Mouse (Mus musculus) adrenal gland, postnatal 25 days (tissue): ENCODE measurements around the gene Fzd7. TPM values are rescaled to one million over a fixed set of nuclear protein-coding genes. Genes with fewer than 3 reads are reported as not detected.

Experiments used
- DNase-seq: peaks from one replicate; pipeline ENCODE4 v3.0.0; 2021; ENCODE audit warnings: mixed read lengths
- total RNA-seq: library from RNA; stranded (reverse); gene quantifications from 2 replicates; pipeline ENCODE4 v1.2.3, GENCODE M21; 2021

The Fzd7 gene
- total RNA-seq, 1 experiment from 2014 or later, result 17.9 TPM

DNA sequence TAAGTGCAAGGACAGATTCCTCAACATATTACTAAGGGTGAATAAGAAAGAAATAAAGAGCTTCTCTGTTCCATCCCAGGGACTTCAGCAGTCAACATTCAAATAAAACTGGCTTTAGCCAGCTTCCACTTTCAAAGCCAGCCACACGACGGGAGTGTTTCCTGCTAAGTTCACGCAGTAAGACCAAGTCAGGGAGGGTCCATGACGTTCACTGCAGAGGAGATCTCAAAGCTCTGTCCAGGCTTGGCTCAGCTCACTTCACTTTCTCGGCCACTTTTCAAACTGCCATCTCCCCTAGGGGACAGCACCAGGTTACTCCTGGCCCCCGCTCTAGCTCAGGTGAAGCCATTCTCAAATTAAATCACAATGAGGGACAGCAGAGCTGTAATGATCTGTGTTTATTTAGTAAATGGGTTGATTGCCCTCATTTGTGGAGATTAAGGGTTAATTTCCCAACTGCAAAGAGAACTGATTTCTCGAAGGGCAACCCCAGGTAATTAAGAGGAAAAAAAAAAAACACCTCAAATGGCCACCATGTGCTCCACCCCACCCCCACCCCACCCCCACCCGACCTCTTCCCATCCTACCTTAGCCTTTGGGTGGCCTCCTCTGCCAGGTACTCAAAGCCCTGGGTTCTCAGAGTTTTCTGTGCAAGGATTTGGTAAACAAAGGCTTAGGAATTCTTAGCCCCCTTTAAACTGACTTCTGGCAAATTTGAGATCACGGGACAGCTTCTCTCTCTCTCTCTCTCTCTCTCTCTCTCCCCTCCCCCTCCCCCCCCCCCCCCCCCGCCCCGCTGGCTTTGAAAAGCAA is 9.7 kb upstream of the Fzd7 start:
- no peak for DNase-seq

DNA sequence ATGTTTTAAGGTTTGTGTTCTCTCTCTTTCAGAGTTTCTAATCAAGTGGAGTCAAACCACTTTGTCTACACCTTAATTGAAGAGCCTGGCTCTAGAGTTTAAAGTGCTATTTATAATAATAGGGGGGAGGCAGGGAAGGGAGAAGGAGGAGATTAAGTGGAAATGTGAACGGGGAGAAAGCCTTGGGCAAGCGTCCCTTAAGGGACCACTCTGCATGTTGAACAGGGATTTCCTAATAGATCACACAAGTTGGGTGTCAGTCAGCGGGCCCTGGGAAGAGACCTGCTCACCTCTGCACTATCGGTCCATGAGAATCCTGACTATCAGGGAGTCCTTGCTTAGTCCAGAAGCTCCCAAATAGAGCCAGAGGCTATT is 9.1 kb upstream of the Fzd7 start:
- no peak for DNase-seq

DNA sequence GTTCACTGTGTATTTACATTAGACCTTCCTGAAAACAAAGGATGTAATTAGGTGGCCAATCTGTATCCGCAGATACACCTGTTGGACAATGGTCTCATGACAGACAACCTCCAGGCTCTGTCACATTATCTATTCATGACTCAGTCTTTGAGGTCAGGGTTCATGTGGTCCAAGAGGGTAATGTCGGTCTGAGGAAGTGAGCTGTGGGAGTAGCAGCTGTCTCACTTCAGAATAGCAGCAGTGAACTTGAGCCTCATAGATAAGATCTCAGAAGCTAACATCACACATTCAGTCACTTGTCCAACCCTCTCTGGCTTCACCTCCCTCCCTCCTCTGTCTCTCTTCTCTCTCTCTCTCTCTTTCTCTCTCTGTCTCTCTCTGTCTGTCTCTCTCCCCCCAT is 6.6 kb upstream of the Fzd7 start:
- no peak for DNase-seq

DNA sequence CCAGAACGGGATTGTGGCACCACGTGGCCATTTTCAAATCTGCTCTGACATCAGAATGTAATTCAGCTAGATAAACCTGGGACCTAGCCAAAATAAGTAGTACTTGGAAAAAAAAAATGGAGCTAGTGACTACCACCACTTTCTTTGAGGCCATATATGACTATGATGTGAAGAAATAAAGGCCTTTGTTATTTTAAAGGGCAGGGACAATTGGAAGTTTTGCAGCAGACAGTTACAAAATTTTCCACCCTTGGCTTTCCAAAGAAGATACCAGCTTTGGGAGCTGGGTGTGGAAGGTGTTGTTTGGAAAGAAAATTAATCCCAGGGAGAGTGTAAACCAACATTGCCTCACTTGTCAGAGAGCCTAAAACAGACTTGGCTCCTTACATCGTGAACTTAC is 3.3 kb upstream of the Fzd7 start:
- DNase-seq, result no peak

DNA sequence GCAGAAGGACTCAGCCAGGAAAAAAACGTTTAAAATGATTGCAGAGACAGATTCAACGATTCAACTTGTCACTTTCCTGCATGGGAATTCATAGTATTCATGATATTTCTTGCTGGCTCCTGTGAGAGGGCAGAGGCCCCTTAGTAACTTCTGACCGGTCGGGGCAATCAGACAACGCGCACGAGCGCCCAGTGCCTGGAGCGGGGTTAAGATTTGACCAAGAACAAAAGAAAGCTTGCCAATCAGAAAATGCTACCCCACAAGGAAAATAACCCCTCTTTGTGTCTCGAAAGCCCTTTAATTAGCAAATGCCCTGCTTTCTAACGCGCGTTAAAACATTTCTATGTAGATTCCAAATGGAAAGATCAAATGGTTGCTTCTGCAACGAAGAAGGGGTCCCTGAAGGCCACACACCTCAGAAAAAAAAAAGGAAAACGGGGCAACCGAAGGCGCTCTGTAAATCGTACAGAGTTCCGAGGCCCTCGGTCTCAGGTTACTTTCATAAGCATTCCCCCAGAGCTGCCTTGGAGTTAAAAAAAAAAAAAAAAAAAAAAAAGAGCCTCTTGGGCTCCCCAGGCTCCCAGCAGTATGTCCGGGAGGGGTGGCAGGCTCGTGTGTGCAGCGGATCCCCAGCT is 1.3 kb upstream of the Fzd7 start:
- no peak for DNase-seq

DNA sequence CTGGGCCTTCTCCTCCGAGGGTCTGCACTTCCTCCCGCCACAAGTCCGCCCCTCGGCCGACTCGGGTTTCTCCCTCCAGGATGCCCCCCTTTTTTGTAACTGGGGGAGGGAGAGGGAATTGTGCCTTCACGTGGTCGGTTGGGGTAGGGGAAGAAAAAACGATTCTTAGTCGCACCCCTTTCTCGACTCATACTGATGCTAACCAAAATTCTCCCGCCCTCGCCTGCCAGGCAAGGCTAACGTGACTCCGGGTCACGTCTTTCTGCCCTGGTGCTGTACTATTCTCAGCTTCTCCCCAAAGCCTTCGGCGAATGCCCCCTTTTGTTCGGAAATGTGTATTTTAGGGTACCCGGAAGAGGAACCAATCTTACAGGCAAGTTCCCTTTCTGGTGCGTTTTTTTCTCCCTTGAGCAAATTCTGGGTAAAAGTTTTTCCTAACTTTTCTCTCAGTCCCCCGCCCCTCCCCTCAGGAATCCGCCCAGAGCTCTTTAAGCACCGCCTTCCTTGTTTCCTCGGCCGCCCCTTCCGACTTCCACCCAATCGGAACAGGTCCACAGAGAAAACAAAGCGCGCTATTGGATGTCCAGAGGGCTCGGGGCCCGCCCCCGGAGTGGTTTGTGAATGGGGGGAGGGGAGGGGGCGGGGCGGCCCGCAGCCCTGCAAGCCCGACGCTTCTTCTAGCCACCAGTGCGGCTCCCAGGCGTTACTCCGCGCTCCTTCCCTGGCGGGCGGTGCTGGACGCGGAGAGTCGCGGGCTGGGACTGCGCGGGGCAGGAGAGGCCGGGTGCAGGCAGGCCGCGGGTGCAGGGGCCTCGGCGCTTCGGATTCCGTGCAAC is 550 bp upstream of the Fzd7 start:
- peak; percentile 91 for DNase-seq

DNA sequence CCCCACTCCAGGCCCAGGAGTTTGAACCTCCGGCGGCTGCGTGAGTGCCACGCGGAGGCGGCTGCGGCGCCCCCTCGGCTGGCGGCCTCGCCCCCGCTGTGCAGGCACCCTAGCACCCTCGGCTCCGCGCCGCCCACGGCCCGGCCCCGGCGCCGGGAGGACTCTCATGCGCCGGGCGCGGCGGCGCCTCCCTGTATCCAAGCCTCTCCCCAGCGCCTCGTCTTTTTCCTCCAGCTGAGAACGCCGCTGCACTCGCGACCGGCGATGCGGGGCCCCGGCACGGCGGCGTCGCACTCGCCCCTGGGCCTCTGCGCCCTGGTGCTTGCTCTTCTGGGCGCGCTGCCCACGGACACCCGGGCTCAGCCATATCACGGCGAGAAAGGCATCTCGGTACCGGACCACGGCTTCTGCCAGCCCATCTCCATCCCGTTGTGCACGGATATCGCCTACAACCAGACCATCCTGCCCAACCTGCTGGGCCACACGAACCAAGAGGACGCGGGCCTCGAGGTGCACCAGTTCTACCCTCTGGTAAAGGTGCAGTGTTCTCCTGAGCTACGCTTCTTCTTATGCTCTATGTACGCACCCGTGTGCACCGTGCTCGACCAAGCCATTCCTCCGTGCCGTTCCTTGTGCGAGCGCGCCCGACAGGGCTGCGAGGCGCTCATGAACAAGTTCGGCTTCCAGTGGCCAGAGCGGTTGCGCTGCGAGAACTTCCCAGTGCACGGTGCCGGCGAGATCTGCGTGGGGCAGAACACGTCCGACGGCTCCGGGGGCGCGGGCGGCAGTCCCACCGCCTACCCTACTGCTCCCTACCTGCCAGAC is 684 bp downstream of the Fzd7 start:
- DNase-seq, result peak; percentile 55

DNA sequence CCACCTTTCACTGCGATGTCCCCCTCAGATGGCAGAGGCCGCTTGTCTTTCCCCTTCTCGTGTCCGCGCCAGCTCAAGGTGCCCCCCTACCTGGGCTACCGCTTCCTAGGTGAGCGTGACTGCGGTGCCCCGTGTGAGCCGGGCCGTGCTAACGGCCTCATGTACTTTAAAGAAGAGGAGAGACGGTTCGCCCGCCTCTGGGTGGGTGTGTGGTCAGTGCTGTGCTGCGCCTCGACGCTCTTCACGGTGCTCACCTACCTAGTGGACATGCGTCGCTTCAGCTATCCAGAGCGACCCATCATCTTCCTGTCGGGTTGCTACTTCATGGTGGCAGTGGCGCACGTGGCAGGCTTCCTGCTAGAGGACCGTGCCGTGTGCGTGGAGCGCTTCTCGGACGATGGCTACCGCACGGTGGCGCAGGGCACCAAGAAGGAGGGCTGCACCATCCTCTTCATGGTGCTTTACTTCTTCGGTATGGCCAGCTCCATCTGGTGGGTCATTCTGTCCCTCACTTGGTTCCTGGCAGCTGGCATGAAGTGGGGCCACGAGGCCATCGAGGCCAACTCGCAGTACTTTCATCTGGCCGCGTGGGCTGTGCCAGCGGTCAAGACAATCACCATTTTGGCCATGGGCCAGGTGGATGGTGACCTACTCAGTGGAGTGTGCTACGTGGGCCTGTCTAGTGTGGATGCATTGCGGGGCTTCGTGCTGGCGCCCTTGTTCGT is 1.5 kb downstream of the Fzd7 start:
- DNase-seq, result peak; percentile 81

DNA sequence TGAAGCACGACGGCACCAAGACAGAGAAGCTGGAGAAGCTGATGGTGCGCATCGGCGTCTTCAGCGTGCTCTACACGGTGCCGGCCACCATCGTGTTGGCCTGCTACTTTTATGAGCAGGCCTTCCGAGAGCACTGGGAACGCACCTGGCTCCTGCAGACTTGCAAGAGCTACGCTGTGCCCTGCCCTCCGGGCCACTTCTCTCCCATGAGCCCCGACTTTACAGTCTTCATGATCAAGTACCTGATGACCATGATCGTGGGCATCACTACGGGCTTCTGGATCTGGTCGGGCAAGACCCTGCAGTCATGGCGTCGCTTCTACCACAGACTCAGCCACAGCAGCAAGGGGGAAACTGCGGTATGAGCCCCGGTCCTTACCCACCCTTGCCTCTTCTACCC is 2.1 kb downstream of the Fzd7 start:
- no peak for DNase-seq

DNA sequence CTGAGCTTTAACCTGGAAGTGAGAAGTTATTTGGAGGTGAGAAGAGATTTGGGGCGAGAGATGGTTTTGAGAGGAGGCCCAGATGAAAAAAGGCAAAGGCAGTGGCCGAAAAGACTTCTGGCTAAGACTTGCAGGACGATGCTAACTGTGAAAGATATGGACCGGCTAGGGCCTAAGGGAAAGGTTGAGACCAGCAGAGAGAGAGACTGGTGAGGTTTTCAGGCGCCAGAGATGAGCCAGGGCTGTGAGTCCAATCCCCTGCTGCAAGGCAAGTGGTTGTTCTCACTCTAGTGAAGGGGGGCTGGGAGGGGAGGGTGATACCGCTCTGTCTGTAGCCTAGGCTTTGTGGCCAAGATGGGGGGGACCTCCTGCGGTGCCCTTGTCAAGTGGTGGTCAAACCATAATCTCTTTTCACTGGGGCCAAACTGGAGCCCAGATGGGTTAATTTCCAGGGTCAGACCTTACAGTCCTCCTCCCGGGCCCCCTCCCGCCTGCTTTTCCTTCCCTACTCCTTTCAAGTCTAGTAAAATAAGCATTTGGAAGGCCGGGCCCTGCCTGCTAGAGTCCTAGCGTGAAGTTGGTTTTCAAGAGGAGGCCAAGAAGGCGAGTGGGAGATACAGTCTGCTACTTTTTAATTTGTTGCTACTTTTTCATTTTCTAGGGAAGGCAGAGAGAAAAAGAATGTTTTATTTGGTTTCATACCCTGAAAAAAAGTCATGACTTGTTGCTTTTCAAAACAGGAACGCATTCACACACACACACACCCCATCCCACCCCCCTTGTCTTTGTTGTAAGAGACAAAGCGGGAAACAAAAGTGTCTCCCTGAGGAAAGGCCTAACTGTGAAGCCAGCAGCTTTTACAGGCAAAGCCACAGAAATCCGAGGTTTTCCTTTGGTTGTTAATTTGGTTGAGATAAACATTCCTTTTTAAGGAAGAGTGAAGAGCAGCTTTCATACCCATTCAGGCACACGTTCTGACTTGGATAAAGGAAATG is 2.9 kb downstream of the Fzd7 start:
- DNase-seq, result peak; percentile 15

DNA sequence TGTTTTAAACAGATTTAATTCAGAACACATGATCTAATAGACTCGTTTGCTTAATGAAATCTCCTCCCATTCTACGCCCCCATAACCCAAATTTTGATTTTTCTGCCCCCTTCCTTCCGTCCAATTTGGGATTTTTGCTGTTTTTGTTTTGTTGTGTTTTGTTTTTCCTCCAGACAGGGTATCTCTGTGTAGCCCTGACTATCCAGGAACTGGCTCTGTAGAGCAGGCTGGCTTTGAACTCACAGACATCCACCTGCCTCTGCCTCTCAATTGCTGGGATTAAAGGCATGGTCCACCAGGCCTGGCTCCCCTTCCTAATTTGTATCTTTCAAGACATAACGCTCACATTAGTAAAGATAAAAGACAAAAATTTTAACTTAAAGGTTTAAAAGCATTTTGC is 3.6 kb downstream of the Fzd7 start:
- DNase-seq, result no peak

DNA sequence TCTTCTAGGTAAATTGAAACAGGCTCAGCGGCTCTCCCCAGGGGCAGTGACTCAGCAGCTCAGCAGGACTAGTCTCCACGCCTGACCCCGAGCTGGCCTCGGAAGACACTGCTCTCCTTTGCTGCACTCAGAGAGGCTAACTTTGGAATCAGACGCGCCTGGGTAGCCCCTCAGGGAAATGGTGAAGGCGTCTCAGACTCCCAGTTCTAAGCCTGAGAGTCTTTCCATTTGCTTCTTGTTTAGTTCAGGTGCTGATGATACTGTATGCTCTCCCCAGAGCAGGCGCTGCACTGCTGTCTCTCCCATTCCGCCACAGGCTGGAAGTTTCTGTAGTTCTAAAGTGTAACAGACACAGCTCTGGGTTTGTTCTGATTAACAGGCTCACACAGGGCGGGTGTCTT is 5.4 kb downstream of the Fzd7 start:
- peak; percentile 65 for DNase-seq

DNA sequence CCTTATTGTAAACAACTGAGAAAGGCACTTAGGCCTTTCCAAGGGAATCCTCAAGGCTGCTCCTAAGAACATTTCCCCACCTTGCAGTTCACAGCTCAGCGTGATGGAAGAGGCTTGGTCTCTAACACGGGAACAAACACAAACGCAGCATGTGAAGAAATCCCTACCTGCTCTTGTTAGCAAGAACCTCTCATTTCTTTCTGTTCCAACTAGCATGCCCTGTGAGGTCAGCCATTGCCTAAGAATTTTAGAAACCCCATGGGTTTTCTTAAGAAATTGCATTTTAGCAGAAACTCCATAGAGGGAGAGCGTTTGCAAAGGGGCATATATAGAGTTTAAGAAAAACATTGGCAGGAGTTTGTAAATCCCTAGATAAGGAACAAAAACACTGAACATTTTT is 6.3 kb downstream of the Fzd7 start:
- no peak for DNase-seq

DNA sequence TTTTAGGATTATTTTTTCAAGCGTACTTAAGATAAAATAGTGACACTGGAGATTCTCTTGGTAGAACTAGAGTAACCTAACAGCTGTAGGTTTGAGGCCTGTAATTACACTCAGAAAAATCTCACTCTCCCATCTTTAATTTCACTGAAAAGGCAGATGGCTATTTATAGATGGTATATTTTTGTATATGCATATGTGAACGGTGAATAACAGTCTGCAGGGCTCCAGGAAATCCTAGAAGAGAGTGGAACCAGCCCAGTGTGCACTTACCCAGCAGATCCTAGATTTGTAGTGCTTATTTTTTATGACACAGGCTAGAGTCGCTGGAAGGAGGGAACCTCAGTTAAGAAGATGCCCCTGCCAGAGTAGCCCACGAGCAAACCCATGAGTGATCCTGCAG is 6.8 kb downstream of the Fzd7 start:
- no peak for DNase-seq

DNA sequence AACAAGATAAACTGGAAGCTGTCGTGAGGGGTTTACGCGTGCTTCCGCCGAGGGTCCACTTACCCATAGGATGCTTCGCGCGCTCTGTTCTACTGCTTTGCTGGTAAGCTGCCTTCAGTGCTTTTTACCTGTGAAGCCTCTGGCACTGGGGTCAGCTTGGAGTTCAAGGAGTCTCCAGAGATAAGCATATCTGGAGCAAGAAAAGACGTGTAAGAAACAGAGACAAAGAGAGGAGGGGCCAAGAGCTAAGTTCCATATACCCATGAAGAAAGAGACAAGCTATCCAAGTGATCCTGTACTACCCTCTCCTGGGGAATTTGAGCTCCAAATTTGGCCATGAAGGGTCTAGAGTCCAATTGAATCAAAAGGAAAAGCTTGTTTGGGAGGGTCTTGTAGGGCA is 9.3 kb downstream of the Fzd7 start:
- DNase-seq, result no peak

DNA sequence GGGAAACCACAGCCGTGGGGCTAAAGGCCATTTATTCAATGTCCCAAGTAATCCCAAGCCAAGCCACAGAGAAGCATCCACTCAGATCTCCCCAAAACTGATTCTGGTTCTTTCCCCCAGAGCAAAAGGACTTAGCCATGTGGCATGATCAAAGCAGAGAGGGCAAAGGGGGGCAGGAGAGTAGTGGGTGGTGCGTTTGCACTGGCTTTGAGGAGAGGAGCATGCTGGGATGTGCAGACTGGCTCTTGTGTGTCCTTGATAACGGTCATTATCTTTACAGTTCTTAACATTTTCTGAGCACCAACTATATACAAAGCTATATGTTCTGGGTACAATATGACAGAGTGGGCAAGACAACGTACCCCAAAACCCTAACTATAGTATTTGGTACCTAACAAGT is 10.2 kb downstream of the Fzd7 start:
- no peak for DNase-seq

DNA sequence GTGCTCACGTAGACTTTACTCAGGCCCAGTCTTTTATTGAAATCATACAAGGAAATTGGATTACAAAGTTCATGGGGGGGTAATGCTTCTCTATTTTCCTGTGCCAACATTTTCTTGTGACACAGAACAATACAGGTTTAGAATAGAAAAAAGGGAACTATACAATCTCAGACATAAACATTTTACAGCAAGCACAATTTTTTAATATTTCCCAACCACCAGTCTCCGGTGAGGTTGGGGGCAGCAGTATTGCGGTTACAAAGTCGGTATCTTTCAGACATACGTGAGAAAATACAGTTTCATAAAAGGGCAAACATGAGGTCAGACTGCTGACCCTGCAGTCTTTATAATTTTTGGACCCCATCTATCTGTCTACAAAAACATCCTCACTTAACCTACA is 13.7 kb downstream of the Fzd7 start:
- DNase-seq, result no peak

DNA sequence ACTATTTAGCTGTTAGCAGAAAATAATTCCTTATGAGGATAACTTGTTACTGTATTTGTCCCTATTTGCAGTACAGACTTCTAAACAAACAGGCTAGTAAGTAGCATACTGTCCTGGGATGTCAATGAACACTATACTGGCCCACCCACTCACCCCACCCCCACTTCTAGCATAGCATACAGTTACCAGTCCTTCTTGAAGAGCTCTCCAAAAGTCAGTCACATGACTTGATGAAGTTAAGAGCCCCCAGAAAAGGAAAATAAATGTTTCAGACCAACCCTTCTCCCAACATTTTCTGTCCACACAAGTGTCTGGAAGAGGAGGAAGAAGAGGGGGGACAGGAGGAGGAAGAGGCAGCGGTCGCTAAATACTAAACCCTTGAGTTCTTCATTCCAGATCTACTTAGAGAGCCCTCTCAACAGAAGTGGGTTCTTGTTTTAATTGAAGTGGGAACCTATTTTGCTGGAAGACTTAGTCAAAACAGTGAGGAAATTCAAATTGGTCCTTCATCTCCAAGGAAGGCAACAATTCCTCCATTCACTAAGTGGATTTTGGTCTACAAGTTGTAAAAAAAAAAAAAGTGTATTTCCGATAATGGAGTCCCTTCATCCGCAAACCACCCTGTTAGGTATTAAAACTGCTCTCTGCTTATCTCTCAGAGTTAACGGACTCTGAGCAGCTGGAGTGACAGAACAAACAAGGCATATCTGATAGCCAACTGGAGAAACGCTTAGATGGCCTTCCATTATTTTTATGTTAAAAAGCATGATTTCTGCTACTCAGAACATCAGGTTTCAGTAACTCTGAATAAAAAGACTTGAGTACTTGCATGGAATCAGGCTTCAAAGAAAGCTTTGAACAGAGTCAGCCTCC is 15.8 kb downstream of the Fzd7 start:
- no peak for DNase-seq

DNA sequence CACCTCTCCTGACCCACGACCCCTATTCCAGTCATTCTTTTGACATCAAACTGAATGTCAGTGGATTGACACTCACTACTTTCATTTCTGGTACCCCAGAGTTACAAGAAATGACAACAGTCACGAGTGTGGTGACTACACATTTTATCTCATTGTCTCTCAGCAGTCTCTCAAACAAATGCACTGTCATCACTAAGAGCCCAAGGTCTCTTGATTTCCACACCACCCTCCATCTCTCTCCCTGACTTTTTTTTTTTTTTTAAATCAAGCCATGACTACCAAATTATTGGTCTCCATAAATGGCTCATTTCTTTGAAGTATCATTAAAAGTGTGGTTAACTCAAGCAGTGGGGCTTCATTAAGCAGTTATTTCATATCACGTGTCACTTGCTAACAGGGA is 17.1 kb downstream of the Fzd7 start:
- no peak for DNase-seq
